Mouse (Mus musculus): ENCODE measurements around the gene Drd3. TPM values are rescaled to one million over a fixed set of nuclear protein-coding genes. Genes with fewer than 3 reads are reported as not detected.

The Drd3 gene
- total and polyA plus RNA-seq, 3 experiments, result not detected

DNA sequence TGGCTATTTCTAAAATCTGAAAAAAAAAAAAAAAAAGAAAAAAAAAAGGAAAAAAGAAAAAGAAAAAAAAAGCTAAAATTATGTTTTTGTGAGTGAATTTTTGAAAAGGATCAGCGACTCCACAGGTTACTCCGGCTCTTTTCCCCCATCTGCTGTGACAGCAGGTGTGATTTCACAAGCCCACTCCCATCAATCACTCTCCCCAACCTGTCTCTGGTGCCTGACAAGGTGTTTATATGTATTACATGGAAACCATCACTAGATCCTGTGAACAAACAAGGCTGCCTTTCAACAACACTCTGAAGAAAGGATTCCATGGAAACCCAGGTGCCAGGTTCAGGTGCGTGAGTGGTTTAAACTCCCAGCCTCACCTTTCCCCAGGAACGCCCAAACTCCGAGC, 20.9 kb upstream of the Drd3 start:
- Histone ChIP-seq H3K27me3 (replicated peaks) (peaks cover 2% of the 10 kb centered on the region), H3K4me1 (ENCODE audit: control insufficient read depth in 1 of 2, insufficient read depth in 2 of 2) (peaks cover 3% of the 10 kb centered on the region in 2 experiments; a peak in 2 of 4 replicates), H3K4me2 (ENCODE audit: insufficient read depth, low read depth, poor library complexity, severe bottlenecking) (no peak overlapping the region), H3K36me3 (replicated peaks in 1 of 2; ENCODE audit: control insufficient read depth in 1 of 2, insufficient read depth in 1 of 2, low read length in 1 of 2) (no peaks in the 10 kb centered on the region), H3K79me2 (replicated peaks; ENCODE audit: control insufficient read depth, extremely low read depth, insufficient read depth, poor library complexity, severe bottlenecking) (no peaks in the 10 kb centered on the region), H3K9ac (ENCODE audit: insufficient read depth, low read depth) (no peak overlapping the region), H3K4me3 (replicated peaks in 1 of 3; ENCODE audit: low read depth in 2 of 3, low read length in 2 of 3, poor library complexity in 1 of 3) (no peak overlapping the region), H3K9me3 (replicated peaks; ENCODE audit: low read length) (no peaks in the 10 kb centered on the region), H3K27ac (ENCODE audit: insufficient read depth, low read depth) (no peak overlapping the region)
- dilution Hi-C loops (cut with MboI; ENCODE audit: extremely low pct_ligation_motif_present, extremely low pct_unique_long_range_greater_than_20kb, low sequenced_read_pairs), result no loop called here
- no peak for DNase-seq (ENCODE audit: extremely low read depth)
- in situ Hi-C loops (cut with MboI; ENCODE audit: low pct_ligation_motif_present, low pct_unique_long_range_greater_than_20kb, low sequenced_read_pairs), result no loop called here
- TF ChIP-seq UBTF (IDR thresholded peaks at IDR 0.05; ENCODE audit: low read depth, low read length) (no peak), EP300 (IDR thresholded peaks at IDR 0.05; ENCODE audit: low read length) (no peak), JUN (IDR thresholded peaks at IDR 0.05; ENCODE audit: insufficient read depth, low read depth, low read length) (no peak), MAX (IDR thresholded peaks at IDR 0.05; ENCODE audit: low read length) (no peak), NELFE (IDR thresholded peaks at IDR 0.05; ENCODE audit: low read depth, low read length) (no peak), BHLHE40 (IDR thresholded peaks at IDR 0.05; ENCODE audit: low read depth, low read length) (no peak), IRF4 (IDR thresholded peaks at IDR 0.05; ENCODE audit: low read depth, low read length) (no peak), ETS1 (conservative IDR thresholded peaks at IDR 0.05; ENCODE audit: low read depth, low read length) (no peak), MYC (IDR thresholded peaks at IDR 0.05; ENCODE audit: low read depth, low read length) (no peak), ZMIZ1 (IDR thresholded peaks at IDR 0.05; ENCODE audit: low read depth, low read length) (no peak), RAD21 (IDR thresholded peaks at IDR 0.05; ENCODE audit: low read depth, low read length) (no peak), KAT2A (IDR thresholded peaks at IDR 0.05; ENCODE audit: insufficient replicate concordance, low read length) (no peak)

DNA sequence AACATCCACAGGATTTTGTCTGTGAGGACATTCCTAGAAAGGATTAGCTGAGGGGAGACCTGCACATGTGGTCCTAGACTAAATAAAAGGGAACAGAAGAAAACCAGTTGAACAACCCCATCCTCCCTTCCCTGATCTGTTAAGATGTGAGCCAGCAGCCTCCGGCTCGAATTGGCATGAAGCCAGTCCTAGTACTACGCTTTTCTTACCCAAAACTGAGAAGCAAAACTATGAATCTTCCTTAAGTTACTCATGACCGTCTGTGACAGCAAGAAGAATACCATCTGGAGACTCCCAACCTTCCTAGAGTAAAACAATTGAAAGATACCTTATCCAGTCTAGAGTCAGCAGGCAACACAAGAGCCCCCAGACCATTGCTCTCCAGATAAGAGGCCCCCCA, 15.9 kb upstream of the Drd3 start:
- H3K36me3 ChIP-seq (replicated peaks in 1 of 2; ENCODE audit: control insufficient read depth in 1 of 2, insufficient read depth in 1 of 2, low read length in 1 of 2), result no peaks in the 10 kb centered on the region
- peaks cover 0 to 2% of the 10 kb centered on the region in 2 experiments; a peak in 2 of 4 replicates for H3K4me1 ChIP-seq (ENCODE audit: control insufficient read depth in 1 of 2, insufficient read depth in 2 of 2)
- TF ChIP-seq USF2 (conservative IDR thresholded peaks at IDR 0.05; ENCODE audit: low read depth, low read length) (no peak), MYC (IDR thresholded peaks at IDR 0.05; ENCODE audit: low read depth, low read length) (no peak), HCFC1 (IDR thresholded peaks at IDR 0.05; ENCODE audit: low read depth, low read length) (no peak), RAD21 (IDR thresholded peaks at IDR 0.05; ENCODE audit: low read depth, low read length) (no peak), CTCF (conservative IDR thresholded peaks at IDR 0.05 in 1 of 2, IDR thresholded peaks at IDR 0.05 in 1 of 2; ENCODE audit: low read depth in 2 of 2, low read length in 2 of 2) (no peak), ETS1 (conservative IDR thresholded peaks at IDR 0.05; ENCODE audit: low read depth, low read length) (no peak), NRF1 (IDR thresholded peaks at IDR 0.05; ENCODE audit: low read depth, low read length) (no peak), ZNF384 (IDR thresholded peaks at IDR 0.05; ENCODE audit: low read depth, low read length) (no peak), SIN3A (IDR thresholded peaks at IDR 0.05; ENCODE audit: low read length) (no peak), JUND (conservative IDR thresholded peaks at IDR 0.05; ENCODE audit: low read depth, low read length) (no peak), IRF4 (IDR thresholded peaks at IDR 0.05; ENCODE audit: low read depth, low read length) (no peak), BHLHE40 (IDR thresholded peaks at IDR 0.05; ENCODE audit: low read depth, low read length) (no peak)
- DNase-seq (ENCODE audit: extremely low read depth), result no peak
- H3K9ac ChIP-seq (ENCODE audit: insufficient read depth, low read depth), result no peak overlapping the region
- dilution Hi-C loops (cut with MboI; ENCODE audit: extremely low pct_ligation_motif_present, extremely low pct_unique_long_range_greater_than_20kb, low sequenced_read_pairs) (no loop called here), in situ Hi-C loops (cut with MboI; ENCODE audit: low pct_ligation_motif_present, low pct_unique_long_range_greater_than_20kb, low sequenced_read_pairs) (no loop called here)
- peaks cover 2% of the 10 kb centered on the region for H3K27me3 ChIP-seq (replicated peaks)
- H3K4me3 ChIP-seq (replicated peaks in 1 of 3; ENCODE audit: low read depth in 2 of 3, low read length in 2 of 3, poor library complexity in 1 of 3), result no peak overlapping the region
- peaks cover 3% of the 10 kb centered on the region for H3K9me3 ChIP-seq (replicated peaks; ENCODE audit: low read length)
- H3K4me2 ChIP-seq (ENCODE audit: insufficient read depth, low read depth, poor library complexity, severe bottlenecking), result no peak overlapping the region
- no peaks in the 10 kb centered on the region; the same call in 1 of the 2 replicates for H3K79me2 ChIP-seq (replicated peaks; ENCODE audit: control insufficient read depth, extremely low read depth, insufficient read depth, poor library complexity, severe bottlenecking)
- no peak overlapping the region for H3K27ac ChIP-seq (ENCODE audit: insufficient read depth, low read depth)

Data from CH12.LX (cell line).